Mouse (Mus musculus) left cerebral cortex, adult 9 months (tissue): ENCODE results near the gene Gclm.

Source experiments
- DNase-seq, 2 experiments: peaks; one replicate each; pipeline ENCODE4 v3.0.0; 2022; ENCODE audit warnings: low spot score in 2 of 2

Gene Gclm

GRCm38 (mm10) chr3:122292300-122293222 lies 47.2 kb downstream of the Gclm start:
- DNase-seq: peak; percentile 65 to 93

- DNase-seq: no peak
These were observed 48.0 kb downstream of the Gclm start for GRCm38 (mm10) chr3:122293223-122293953.

GRCm38 (mm10) chr3:122293954-122294850 lies 48.8 kb downstream of the Gclm start, which contains the start of gene Bcar3:
TSS of gene Bcar3 (plus strand) at chr3:122294136.
- DNase-seq: peak; percentile 89 to 96

- peak in 1 of 2 experiments; percentile 55 for DNase-seq
These were observed 50.2 kb downstream of the Gclm start for GRCm38 (mm10) chr3:122295511-122295910.

- no peak for DNase-seq
These were observed 51.6 kb downstream of the Gclm start for GRCm38 (mm10) chr3:122296979-122297378.

- DNase-seq: peak; percentile 69 to 79
These were observed 55.9 kb downstream of the Gclm start for GRCm38 (mm10) chr3:122300983-122301919.

GRCm38 (mm10) chr3:122304560-122304959 lies 59.2 kb downstream of the Gclm start:
- DNase-seq: no peak

GRCm38 (mm10) chr3:122307894-122308671 lies 62.7 kb downstream of the Gclm start:
- no peak for DNase-seq

- DNase-seq: no peak
These were observed 63.6 kb downstream of the Gclm start for GRCm38 (mm10) chr3:122308981-122309380.

- DNase-seq: peak in 1 of 2 experiments; percentile 90
These were observed 66.7 kb downstream of the Gclm start for GRCm38 (mm10) chr3:122312078-122312477.

- no peak for DNase-seq
These were observed 67.7 kb downstream of the Gclm start for GRCm38 (mm10) chr3:122312936-122313629.

- DNase-seq: no peak
These were observed 68.6 kb downstream of the Gclm start for GRCm38 (mm10) chr3:122313936-122314335.

- DNase-seq: no peak
These were observed 71.3 kb downstream of the Gclm start for GRCm38 (mm10) chr3:122316621-122317020.

GRCm38 (mm10) chr3:122317339-122317738 lies 72.0 kb downstream of the Gclm start:
- no peak for DNase-seq
